Mouse (Mus musculus) erythroblast, embryonic 14.5 days (primary cell): ENCODE data around the gene Clps.

Source experiments
- GATA1 ChIP-seq: IDR thresholded peaks from 2 replicates; pipeline ENCODE4 v1.6.1; 2012; ENCODE audit warnings: low read length, inconsistent platforms, mixed read lengths
- TAL1 ChIP-seq: IDR thresholded peaks from 3 replicates; pipeline ENCODE4 v1.6.1; 2012; ENCODE audit warnings: low read length, inconsistent platforms, mixed read lengths

GRCm38 (mm10) chr17:28514555-28514954, 46.0 kb downstream of the Clps start:
- TF ChIP-seq TAL1, result no peak
- TF ChIP-seq GATA1, result no peak
